Mouse (Mus musculus) frontal cortex, postnatal 36 days (tissue): Measurements from ENCODE around the gene Uvssa.

ENCODE experiments used
- DNase-seq, 2 experiments: peaks; one replicate each; pipeline ENCODE4 v3.0.0; 2022; ENCODE audit warnings: low spot score in 2 of 2

Gene Uvssa

DNA sequence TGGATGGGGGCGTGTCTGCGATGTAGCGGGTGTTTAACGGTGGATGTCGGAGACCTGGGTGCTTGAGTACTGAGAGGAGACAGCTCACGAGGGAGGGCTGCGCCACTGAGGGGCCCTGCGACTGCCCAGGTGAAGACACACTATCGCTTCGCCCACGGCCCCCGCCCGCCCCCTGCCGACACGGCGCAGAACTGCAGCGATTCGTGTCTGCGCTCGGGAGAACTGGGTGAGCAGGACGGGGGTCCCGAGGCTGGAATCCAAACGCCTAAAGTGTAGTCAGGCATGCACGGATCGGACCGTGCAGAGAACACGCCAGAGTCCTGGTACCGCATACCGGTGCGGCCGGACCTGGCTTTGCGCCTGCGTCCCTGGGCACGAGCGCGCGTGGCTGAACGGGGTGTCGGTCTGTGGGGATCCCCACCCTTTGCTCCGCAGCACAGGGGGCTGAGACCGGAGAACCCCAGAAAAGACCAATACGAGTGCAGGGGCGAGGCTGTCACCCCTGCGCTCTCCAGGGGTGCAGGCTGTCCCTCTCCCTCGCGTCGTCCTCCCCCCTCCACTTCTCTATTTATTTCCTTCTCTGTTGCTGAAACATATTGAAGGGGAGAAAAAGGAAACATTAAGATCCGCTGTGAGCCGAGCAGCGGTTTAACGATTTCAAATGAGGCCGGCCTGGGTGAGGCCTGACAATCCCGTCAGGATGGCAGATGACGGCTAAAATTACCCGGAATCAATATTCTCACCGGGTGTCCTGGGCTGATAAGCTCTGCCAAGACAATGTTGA lies 64.8 kb downstream of the Uvssa start:
- DNase-seq = peak; percentile 33 to 39

DNA sequence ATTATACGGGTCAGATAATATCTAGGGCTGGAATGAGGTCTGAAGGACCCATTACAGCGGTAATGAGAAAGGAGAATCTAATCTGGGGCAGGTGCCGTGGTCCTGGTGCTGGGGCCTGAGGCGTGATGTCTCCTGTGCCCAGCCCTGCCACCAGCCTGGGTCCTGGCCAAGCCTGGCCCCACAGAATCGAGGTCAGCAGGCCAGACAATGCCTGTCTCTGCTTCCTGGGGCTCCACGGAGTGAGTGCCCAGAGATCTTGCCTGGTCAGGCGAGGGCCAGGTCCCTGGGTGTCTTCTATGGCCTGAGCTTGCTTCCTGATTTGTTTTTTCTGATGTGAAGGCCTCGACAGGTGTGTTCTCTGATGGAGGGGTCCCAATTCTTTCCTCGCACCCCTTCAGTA lies 65.4 kb downstream of the Uvssa start:
- DNase-seq = no peak

DNA sequence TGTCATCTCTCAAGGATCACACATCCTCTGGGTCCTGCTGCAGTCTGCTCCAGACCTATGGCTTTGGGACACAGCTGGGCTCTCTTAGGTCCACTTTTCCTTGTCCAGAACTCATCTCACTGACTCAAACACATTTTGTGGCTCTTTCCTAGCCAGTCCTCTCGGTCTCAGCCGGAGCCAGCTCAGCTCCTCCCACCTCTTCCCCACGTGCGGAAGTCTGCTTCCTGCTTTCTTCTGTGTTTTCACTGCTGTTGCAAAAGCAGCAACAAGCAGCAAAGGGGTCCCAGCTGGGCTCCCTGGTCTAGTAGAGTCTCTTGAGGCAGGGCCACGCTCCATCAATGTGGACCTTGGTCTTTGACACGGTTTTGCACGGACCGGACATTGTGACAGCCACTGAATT lies 77.4 kb downstream of the Uvssa start:
- no peak for DNase-seq

DNA sequence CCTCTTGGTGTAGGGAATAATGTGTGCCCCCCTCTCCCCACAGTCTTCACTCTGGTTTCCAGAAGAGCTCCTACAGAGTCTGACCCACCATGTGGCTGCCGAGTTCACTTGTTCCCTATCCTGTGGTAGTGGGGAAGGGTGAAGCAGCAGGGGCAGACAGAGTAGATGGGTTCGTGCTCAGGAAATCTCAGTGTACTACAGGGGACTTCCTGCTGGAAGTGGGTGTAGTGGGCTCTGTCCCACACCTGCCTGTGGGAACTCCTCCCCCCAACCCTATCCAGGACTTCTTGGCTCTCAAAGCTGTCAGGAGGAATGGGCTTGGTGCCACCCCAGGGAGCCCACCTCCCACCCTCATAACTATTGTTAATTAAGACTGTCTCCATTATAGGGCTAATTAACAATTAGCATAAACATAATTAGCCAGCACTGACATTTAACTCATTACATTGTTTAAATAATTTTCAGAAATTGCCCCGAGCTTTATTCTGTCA lies 79.8 kb downstream of the Uvssa start:
- no peak for DNase-seq

DNA sequence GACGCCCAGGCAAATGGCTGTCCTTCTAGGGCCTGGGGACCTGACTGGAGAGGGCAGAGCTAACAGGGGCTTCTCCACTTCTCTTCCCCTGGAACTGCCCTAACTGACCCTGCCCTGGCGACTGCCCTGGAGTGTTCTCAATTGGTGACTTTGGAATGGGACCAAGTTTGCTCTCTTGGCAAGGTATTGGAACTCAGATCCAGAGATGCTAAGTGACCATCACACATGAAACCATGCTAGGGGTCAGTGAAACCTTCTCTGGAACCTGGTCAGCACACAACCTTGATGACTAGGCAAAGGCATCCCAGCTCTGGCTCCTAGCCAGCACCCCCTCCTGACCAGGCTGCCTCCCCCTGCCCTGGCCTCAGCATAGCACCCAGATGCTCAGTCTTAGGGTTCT lies 80.8 kb downstream of the Uvssa start:
- DNase-seq = no peak

DNA sequence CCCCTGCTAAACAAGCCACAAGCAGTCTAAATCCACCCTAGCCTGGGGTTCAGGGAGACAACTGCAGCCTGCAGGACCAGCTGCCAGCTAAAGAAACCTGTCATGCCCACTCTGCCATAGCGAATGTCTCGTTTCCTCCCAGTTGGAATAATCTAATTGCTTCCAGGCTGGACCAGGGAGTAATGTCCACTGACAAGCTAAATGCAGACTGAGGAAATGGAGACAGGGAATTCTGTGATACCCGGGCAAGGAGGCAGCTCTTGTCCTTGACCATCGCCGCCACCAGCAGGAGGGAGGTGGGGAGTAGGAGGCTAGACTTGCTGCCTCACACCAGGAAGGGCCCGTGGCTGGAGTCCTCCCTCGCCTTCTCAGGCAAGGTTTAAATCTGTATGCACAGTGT lies 86.0 kb downstream of the Uvssa start:
- no peak for DNase-seq

DNA sequence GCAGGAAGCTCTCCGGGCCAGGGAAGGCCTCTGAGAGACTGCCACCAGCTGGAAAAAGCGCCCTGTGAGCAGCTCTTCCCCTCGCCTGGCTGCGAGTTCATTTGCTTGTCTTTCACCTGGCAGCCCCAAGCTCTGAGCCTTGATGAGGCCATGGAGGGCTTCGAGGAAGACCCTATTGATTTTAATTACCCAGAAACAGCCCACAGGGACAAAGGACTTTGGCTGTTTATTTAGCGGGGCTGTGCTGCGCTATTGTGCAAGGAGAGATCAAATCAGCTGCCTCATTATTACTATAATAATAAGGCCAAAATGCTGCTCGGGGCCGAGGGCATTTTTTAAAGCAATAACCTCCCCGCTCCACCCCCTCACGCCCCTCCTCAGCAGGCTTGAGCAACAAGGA lies 87.1 kb downstream of the Uvssa start:
- no peak for DNase-seq
